Mouse (Mus musculus) CH12.LX (cell line): ENCODE data around the gene Tescl. TPM values are rescaled to one million over a fixed set of nuclear protein-coding genes. Genes with fewer than 3 reads are reported as not detected.

Experiments
- DNase-seq: peaks from one replicate; pipeline ENCODE4 v3.0.0-alpha.2; 2013; ENCODE audit errors: extremely low read depth
- H3K27ac ChIP-seq: 2 replicates; pipeline ENCODE4 v1.5.1; 2012; ENCODE audit warnings: low read depth, mild to moderate bottlenecking, control low read depth, moderate library complexity; ENCODE audit not compliant: insufficient read depth
- H3K27me3 ChIP-seq: replicated peaks from 2 replicates; pipeline ENCODE3; 2012; ENCODE audit warnings: inconsistent platforms
- H3K36me3 ChIP-seq, 2 experiments: replicated peaks in 1 of 2; 2 replicates each; pipeline versions ENCODE3 to v1.6.1; 2012; ENCODE audit warnings: inconsistent platforms in 1 of 2, low read length in 1 of 2, mild to moderate bottlenecking in 1 of 2, mixed read lengths in 1 of 2, moderate library complexity in 1 of 2; ENCODE audit not compliant: control insufficient read depth in 1 of 2, insufficient read depth in 1 of 2
- H3K4me1 ChIP-seq, 2 experiments: 2 replicates each; pipeline ENCODE4 v1.6.1; 2012; ENCODE audit warnings: inconsistent platforms in 1 of 2, moderate library complexity in 1 of 2; ENCODE audit not compliant: insufficient read depth in 2 of 2, control insufficient read depth in 1 of 2
- H3K4me2 ChIP-seq: 2 replicates; pipeline ENCODE4 v1.6.1; 2012; ENCODE audit warnings: low read depth, mild to moderate bottlenecking, control low read depth; ENCODE audit not compliant: poor library complexity, insufficient read depth, severe bottlenecking
- H3K4me3 ChIP-seq, 3 experiments: fragments of 150-350 bp in 1 of 3; sonication (generic) in 1 of 3; replicated peaks in 1 of 3; 2 replicates each; pipeline versions ENCODE3 to v1.5.1; 2011 to 2012; ENCODE audit warnings: low read depth in 2 of 3, low read length in 2 of 3, mild to moderate bottlenecking in 2 of 3, moderate library complexity in 2 of 3, control low read depth in 1 of 3, improper control_type of control experiment in 1 of 3, inconsistent platforms in 1 of 3, mixed read lengths in 1 of 3; ENCODE audit not compliant: poor library complexity in 1 of 3
- H3K79me2 ChIP-seq: replicated peaks from 2 replicates; pipeline ENCODE4 v1.6.1; 2012; ENCODE audit warnings: mild to moderate bottlenecking, moderate library complexity; ENCODE audit not compliant: control insufficient read depth, poor library complexity, insufficient read depth, severe bottlenecking; ENCODE audit errors: extremely low read depth
- H3K9ac ChIP-seq: 2 replicates; pipeline ENCODE4 v1.6.1; 2012; ENCODE audit warnings: low read depth, mild to moderate bottlenecking, control low read depth, moderate library complexity; ENCODE audit not compliant: insufficient read depth
- H3K9me3 ChIP-seq: replicated peaks from 2 replicates; pipeline ENCODE3; 2012; ENCODE audit warnings: low read length, inconsistent platforms, mixed read lengths
- BHLHE40 ChIP-seq: IDR thresholded peaks from 2 replicates; pipeline ENCODE4 v1.6.1; 2011; ENCODE audit warnings: mild to moderate bottlenecking, low read depth, low read length, improper control_type of control experiment
- CHD1 ChIP-seq: IDR thresholded peaks from 2 replicates; pipeline ENCODE4 v1.6.1; 2012; ENCODE audit warnings: low read depth, low read length, improper control_type of control experiment, inconsistent platforms
- CHD2 ChIP-seq: IDR thresholded peaks from 2 replicates; pipeline ENCODE4 v1.6.1; 2011; ENCODE audit warnings: low read length, improper control_type of control experiment
- CTCF ChIP-seq, 2 experiments: IDR thresholded peaks in 1 of 2; conservative IDR thresholded peaks in 1 of 2; 2 replicates each; pipeline ENCODE4 v1.5.1; 2011 to 2012; ENCODE audit warnings: low read depth in 2 of 2, low read length in 2 of 2, improper control_type of control experiment in 1 of 2, inconsistent platforms in 1 of 2, mild to moderate bottlenecking in 1 of 2, moderate library complexity in 1 of 2
- E2F4 ChIP-seq: IDR thresholded peaks from 2 replicates; pipeline ENCODE4 v1.6.1; 2011; ENCODE audit warnings: low read depth, low read length, improper control_type of control experiment; ENCODE audit not compliant: insufficient replicate concordance
- ELF1 ChIP-seq: IDR thresholded peaks from 2 replicates; pipeline ENCODE4 v1.6.1; 2014; ENCODE audit warnings: low read depth, mild to moderate bottlenecking, inconsistent platforms, low read length, improper control_type of control experiment
- EP300 ChIP-seq: IDR thresholded peaks from 2 replicates; pipeline ENCODE4 v1.6.1; 2011; ENCODE audit warnings: low read length, improper control_type of control experiment
- ETS1 ChIP-seq: conservative IDR thresholded peaks from 2 replicates; pipeline ENCODE4 v1.6.1; 2012; ENCODE audit warnings: low read depth, mild to moderate bottlenecking, inconsistent platforms, low read length, improper control_type of control experiment, moderate library complexity
- GABPA ChIP-seq: IDR thresholded peaks from 2 replicates; pipeline ENCODE4 v1.6.1; 2012; ENCODE audit warnings: low read depth, low read length, improper control_type of control experiment, inconsistent platforms; ENCODE audit not compliant: insufficient replicate concordance
- HCFC1 ChIP-seq: IDR thresholded peaks from 2 replicates; pipeline ENCODE4 v1.6.1; 2012; ENCODE audit warnings: low read depth, mild to moderate bottlenecking, inconsistent platforms, low read length, improper control_type of control experiment
- IRF4 ChIP-seq: IDR thresholded peaks from 2 replicates; pipeline ENCODE4 v1.6.1; 2014; ENCODE audit warnings: low read depth, mild to moderate bottlenecking, inconsistent platforms, low read length, improper control_type of control experiment
- JUN ChIP-seq: IDR thresholded peaks from 2 replicates; pipeline ENCODE4 v1.6.1; 2011; ENCODE audit warnings: low read depth, mild to moderate bottlenecking, low read length, improper control_type of control experiment, moderate library complexity; ENCODE audit not compliant: insufficient read depth
- JUND ChIP-seq: conservative IDR thresholded peaks from 2 replicates; pipeline ENCODE4 v1.6.1; 2011; ENCODE audit warnings: low read depth, low read length, improper control_type of control experiment
- KAT2A ChIP-seq: IDR thresholded peaks from 2 replicates; pipeline ENCODE4 v1.6.1; 2012; ENCODE audit warnings: low read length, improper control_type of control experiment, inconsistent platforms; ENCODE audit not compliant: insufficient replicate concordance
- MAFK ChIP-seq: IDR thresholded peaks from 2 replicates; pipeline ENCODE4 v1.6.1; 2011; ENCODE audit warnings: low read length, improper control_type of control experiment; ENCODE audit not compliant: insufficient replicate concordance
- MAX ChIP-seq: IDR thresholded peaks from 2 replicates; pipeline ENCODE4 v1.6.1; 2011; ENCODE audit warnings: low read length, improper control_type of control experiment
- MAZ ChIP-seq: IDR thresholded peaks from 2 replicates; pipeline ENCODE4 v1.6.1; 2012; ENCODE audit warnings: low read depth, mild to moderate bottlenecking, inconsistent platforms, low read length, improper control_type of control experiment, moderate library complexity
- MEF2A ChIP-seq: IDR thresholded peaks from 2 replicates; pipeline ENCODE4 v1.6.1; 2014; ENCODE audit warnings: low read depth, mild to moderate bottlenecking, inconsistent platforms, low read length, improper control_type of control experiment, borderline replicate concordance
- MXI1 ChIP-seq: IDR thresholded peaks from 2 replicates; pipeline ENCODE4 v1.6.1; 2011; ENCODE audit warnings: mild to moderate bottlenecking, low read depth, low read length, improper control_type of control experiment
- MYC ChIP-seq: IDR thresholded peaks from 2 replicates; pipeline ENCODE4 v1.6.1; 2011; ENCODE audit warnings: low read depth, mild to moderate bottlenecking, improper control_type of control experiment, low read length
- NELFE ChIP-seq: IDR thresholded peaks from 2 replicates; pipeline ENCODE4 v1.6.1; 2011; ENCODE audit warnings: low read depth, low read length, improper control_type of control experiment
- NRF1 ChIP-seq: IDR thresholded peaks from 2 replicates; pipeline ENCODE4 v1.6.1; 2014; ENCODE audit warnings: low read depth, mild to moderate bottlenecking, inconsistent platforms, low read length, improper control_type of control experiment, moderate library complexity
- PAX5 ChIP-seq: IDR thresholded peaks from 2 replicates; pipeline ENCODE4 v1.6.1; 2012; ENCODE audit warnings: low read length, inconsistent platforms, mixed read lengths
- POLR2A ChIP-seq: IDR thresholded peaks from 2 replicates; pipeline ENCODE4 v1.6.1; 2011; ENCODE audit warnings: low read depth, mild to moderate bottlenecking, improper control_type of control experiment, low read length
- POLR2AphosphoS2 ChIP-seq: IDR thresholded peaks from 2 replicates; pipeline ENCODE4 v1.6.1; 2011; ENCODE audit warnings: low read depth, low read length, improper control_type of control experiment
- RAD21 ChIP-seq: IDR thresholded peaks from 2 replicates; pipeline ENCODE4 v1.6.1; 2011; ENCODE audit warnings: low read depth, mild to moderate bottlenecking, low read length, improper control_type of control experiment, moderate library complexity
- RCOR1 ChIP-seq: conservative IDR thresholded peaks from 2 replicates; pipeline ENCODE4 v1.6.1; 2012; ENCODE audit warnings: low read depth, mild to moderate bottlenecking, inconsistent platforms, low read length, improper control_type of control experiment
- SIN3A ChIP-seq: IDR thresholded peaks from 2 replicates; pipeline ENCODE4 v1.6.1; 2012; ENCODE audit warnings: low read length, improper control_type of control experiment, inconsistent platforms
- SMC3 ChIP-seq: IDR thresholded peaks from 2 replicates; pipeline ENCODE4 v1.6.1; 2011; ENCODE audit warnings: low read depth, low read length, improper control_type of control experiment
- TBP ChIP-seq: conservative IDR thresholded peaks from 2 replicates; pipeline ENCODE4 v1.6.1; 2011; ENCODE audit warnings: low read depth, low read length, improper control_type of control experiment
- TCF12 ChIP-seq: IDR thresholded peaks from 2 replicates; pipeline ENCODE4 v1.6.1; 2014; ENCODE audit warnings: low read depth, mild to moderate bottlenecking, inconsistent platforms, low read length, improper control_type of control experiment
- UBTF ChIP-seq: IDR thresholded peaks from 2 replicates; pipeline ENCODE4 v1.6.1; 2012; ENCODE audit warnings: low read depth, mild to moderate bottlenecking, inconsistent platforms, low read length, improper control_type of control experiment, moderate library complexity
- USF1 ChIP-seq: IDR thresholded peaks from 2 replicates; pipeline ENCODE4 v1.6.1; 2014; ENCODE audit warnings: low read depth, mild to moderate bottlenecking, inconsistent platforms, low read length, improper control_type of control experiment
- USF2 ChIP-seq: conservative IDR thresholded peaks from 2 replicates; pipeline ENCODE4 v1.6.1; 2011; ENCODE audit warnings: low read depth, low read length, improper control_type of control experiment
- ZC3H11A ChIP-seq: IDR thresholded peaks from 2 replicates; pipeline ENCODE4 v1.6.1; 2012; ENCODE audit warnings: low read depth, mild to moderate bottlenecking, inconsistent platforms, low read length, improper control_type of control experiment
- ZKSCAN1 ChIP-seq: IDR thresholded peaks from 2 replicates; pipeline ENCODE4 v1.6.1; 2012; ENCODE audit warnings: low read depth, inconsistent platforms, low read length, improper control_type of control experiment, borderline replicate concordance
- ZMIZ1 ChIP-seq: IDR thresholded peaks from 2 replicates; pipeline ENCODE4 v1.6.1; 2012; ENCODE audit warnings: low read depth, mild to moderate bottlenecking, inconsistent platforms, low read length, improper control_type of control experiment
- ZNF384 ChIP-seq: IDR thresholded peaks from 2 replicates; pipeline ENCODE4 v1.6.1; 2012; ENCODE audit warnings: low read depth, low read length, improper control_type of control experiment, inconsistent platforms
- dilution Hi-C: fragments of 300-500 bp; cut with MboI; formaldehyde crosslinking; loops from 2 replicates; pipeline ENCODE4 v1.14.3; 2020; ENCODE audit warnings: low sequenced_read_pairs; ENCODE audit not compliant: extremely low pct_unique_long_range_greater_than_20kb, extremely low pct_ligation_motif_present
- in situ Hi-C: fragments of 300-500 bp; cut with MboI; formaldehyde crosslinking; loops from 3 replicates; pipeline ENCODE4 v1.14.3; 2019; ENCODE audit warnings: low sequenced_read_pairs, low pct_ligation_motif_present, low pct_unique_long_range_greater_than_20kb, mixed read lengths
- polyA plus RNA-seq: library from polyadenylated mRNA; unstranded; fragments of >175 nt; gene quantifications from 2 replicates; pipeline ENCODE4 v1.2.1, GENCODE M21; 2012; ENCODE audit warnings: low read depth; ENCODE audit not compliant: insufficient read length
- total RNA-seq, 2 experiments: library from RNA; depleted of rRNA; stranded (reverse); fragments of 300-350 nt in 1 of 2; fragments of >200 nt in 1 of 2; gene quantifications; 2 replicates each; pipeline ENCODE4 v1.2.3; 2012 to 2014

The Tescl gene
- total and polyA plus RNA-seq, 3 experiments = not detected

DNA sequence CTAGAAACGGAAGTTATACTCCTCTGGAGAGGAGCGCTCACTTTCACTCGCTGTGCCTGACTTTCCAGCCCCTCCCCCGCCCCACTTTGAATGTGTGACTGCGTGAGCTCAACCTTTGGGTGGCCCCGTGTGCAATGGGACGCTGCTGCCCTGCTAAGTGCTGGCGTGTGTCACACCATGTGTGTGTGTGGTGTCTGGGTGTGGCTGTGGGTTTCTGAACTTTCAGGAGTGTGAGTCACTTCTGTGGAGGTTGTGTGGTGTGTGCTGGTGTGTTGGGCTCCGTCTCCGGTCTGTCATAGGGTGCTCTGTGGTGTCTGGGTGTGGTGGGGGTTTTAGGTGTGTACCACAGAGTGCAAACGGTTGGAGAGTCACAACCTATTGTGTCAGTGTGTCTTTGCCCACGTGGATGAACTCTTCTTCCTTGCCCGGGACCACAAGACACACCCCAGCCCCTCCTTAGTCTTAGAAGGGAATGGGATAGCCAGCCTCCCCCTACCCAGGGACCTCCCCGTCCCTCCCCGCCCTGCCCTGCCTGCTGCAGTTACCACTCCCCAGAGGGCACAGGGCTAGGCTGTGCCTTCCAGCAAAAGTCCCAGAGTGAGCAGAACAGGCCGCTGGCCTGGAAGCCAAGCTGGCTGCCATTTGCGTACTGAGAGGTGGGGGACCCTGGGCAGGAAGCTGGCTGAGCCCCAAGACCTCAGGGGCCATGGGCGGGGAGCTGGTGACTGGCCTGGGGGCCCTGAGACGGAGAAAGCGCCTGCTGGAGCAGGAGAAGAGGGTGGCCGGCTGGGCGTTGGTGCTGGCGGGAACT, 36.2 kb upstream of the Tescl start, which contains the start of gene Kcnn4:
TSS of gene Kcnn4 (plus strand) at position 533 of the 811 bp plus-strand sequence.
- peak; percentile 81 for DNase-seq
- Histone ChIP-seq H3K27me3 (no peaks in the 10 kb centered on the region), H3K36me3 (no peaks in the 10 kb centered on the region), H3K27ac (no peak within 1 kb of the TSS), H3K79me2 (no peaks in the 10 kb centered on the region), H3K9ac (no peak within 1 kb of the TSS), H3K4me3 (peak within 1 kb of the TSS; percentile 35 to 57 (median 42)), H3K4me2 (peak within 1 kb of the TSS; percentile 41), H3K4me1 (peaks cover 48 to 75% of the 10 kb centered on the region in 2 experiments), H3K9me3 (no peaks in the 10 kb centered on the region)
- TF ChIP-seq MAFK (0 out of 2 replicates have a peak, but pooled peaks have one; percentile 33), CTCF (conservative IDR thresholded peaks at IDR 0.05 in 1 of 2, IDR thresholded peaks at IDR 0.05 in 1 of 2; ENCODE audit: low read depth in 2 of 2, low read length in 2 of 2) (0 out of 4 replicates have a peak, but pooled peaks of 1 of the 2 experiments have one; percentile 5), USF2 (no peak), JUN (no peak), TBP (no peak), SIN3A (peak; percentile 51; the same call in 1 of the 2 replicates), TCF12 (peak; percentile 69; the same call in 1 of the 2 replicates), MEF2A (peak; percentile 59; the same call in 1 of the 2 replicates), POLR2A (peak; percentile 26; the same call in 1 of the 2 replicates), UBTF (no peak), HCFC1 (no peak; the same call in 1 of the 2 replicates), CHD2 (peak; percentile 81), IRF4 (peak; percentile 76), NRF1 (no peak), ELF1 (peak; percentile 45), RCOR1 (peak; percentile 79; the same call in 1 of the 2 replicates), USF1 (no peak), GABPA (no peak), ZC3H11A (no peak), EP300 (peak; percentile 64), MAX (peak; percentile 86), ZMIZ1 (no peak), JUND (0 out of 2 replicates have a peak, but pooled peaks have one; percentile 17), NELFE (peak; percentile 17; the same call in 1 of the 2 replicates), RAD21 (no peak), MYC (peak; percentile 40; the same call in 1 of the 2 replicates), MXI1 (no peak; the same call in 1 of the 2 replicates), ZNF384 (peak; percentile 49), SMC3 (no peak; the same call in none of the 2 replicates), POLR2AphosphoS2 (no peak), ZKSCAN1 (peak; percentile 52), ETS1 (peak; percentile 61), PAX5 (no peak), MAZ (peak; percentile 70), KAT2A (no peak), BHLHE40 (peak; percentile 87), E2F4 (no peak), CHD1 (no peak)
- in situ Hi-C loops = loop anchor here (5.0 kb wide), 1 partner anchor 32 kb away; no protein-coding TSS in a partner anchor
- dilution Hi-C loops = no loop called here
